Mouse (Mus musculus) mature B cell (primary cell): ENCODE results near the gene 1700024P04Rik.

Experiments used
- in situ Hi-C: fragments of 300-500 bp; cut with MboI; formaldehyde crosslinking; loops from 2 replicates; pipeline ENCODE4 v1.14.3; 2019

The 1700024P04Rik gene

GRCm38 (mm10) chr13:98966583-98966982 is 17.8 kb downstream of the 1700024P04Rik start:
- in situ Hi-C loops, result no loop called here

- in situ Hi-C loops, result no loop called here
Measured at GRCm38 (mm10) chr13:98963612-98964011, 20.8 kb downstream of the 1700024P04Rik start.

GRCm38 (mm10) chr13:98958177-98958576 is 26.2 kb downstream of the 1700024P04Rik start:
- in situ Hi-C loops, result no loop called here

GRCm38 (mm10) chr13:98956209-98956608 is 28.2 kb downstream of the 1700024P04Rik start:
- in situ Hi-C loops, result no loop called here

- in situ Hi-C loops, result no loop called here
Measured at GRCm38 (mm10) chr13:98955676-98956075, 28.7 kb downstream of the 1700024P04Rik start.

- in situ Hi-C loops, result no loop called here
Measured at GRCm38 (mm10) chr13:98955226-98955625, 29.1 kb downstream of the 1700024P04Rik start.

GRCm38 (mm10) chr13:98953830-98954229 is 30.5 kb downstream of the 1700024P04Rik start:
- in situ Hi-C loops, result no loop called here

- in situ Hi-C loops, result no loop called here
Measured at GRCm38 (mm10) chr13:98951951-98952350, 32.4 kb downstream of the 1700024P04Rik start.

GRCm38 (mm10) chr13:98948146-98948545 is 36.2 kb downstream of the 1700024P04Rik start:
- in situ Hi-C loops, result no loop called here

GRCm38 (mm10) chr13:98946434-98946833 is 37.9 kb downstream of the 1700024P04Rik start:
- in situ Hi-C loops, result no loop called here

GRCm38 (mm10) chr13:98945908-98946307 is 38.5 kb downstream of the 1700024P04Rik start:
- in situ Hi-C loops, result no loop called here

- in situ Hi-C loops, result no loop called here
Measured at GRCm38 (mm10) chr13:98945381-98945780, 39.0 kb downstream of the 1700024P04Rik start.

GRCm38 (mm10) chr13:98944620-98945081 is 39.7 kb downstream of the 1700024P04Rik start:
- in situ Hi-C loops, result no loop called here

- in situ Hi-C loops, result no loop called here
Measured at GRCm38 (mm10) chr13:98942360-98942759, 42.0 kb downstream of the 1700024P04Rik start.

- in situ Hi-C loops, result no loop called here
Measured at GRCm38 (mm10) chr13:98941829-98942343, 42.5 kb downstream of the 1700024P04Rik start.

GRCm38 (mm10) chr13:98937108-98937507 is 47.3 kb downstream of the 1700024P04Rik start:
- in situ Hi-C loops, result no loop called here
